Mouse (Mus musculus) gastrocnemius, adult 2 months (tissue): ENCODE measurements around the gene Olfr1394. TPM values are rescaled to one million over a fixed set of nuclear protein-coding genes. Genes with fewer than 3 reads are reported as not detected.
"Not testable (repeated sequence)": the region's sequence is repeated elsewhere in the genome, so short reads cannot be mapped to it uniquely, and the experiment has no call there.

Source experiments
- DNase-seq: peaks from one replicate; pipeline ENCODE4 v3.0.0; 2022
- H3K27ac ChIP-seq: fragments of 200-600 bp; 2 replicates; pipeline ENCODE4 v1.8.1; 2022; ENCODE audit warnings: mild to moderate bottlenecking
- H3K4me3 ChIP-seq: fragments of 200-600 bp; 2 replicates; pipeline ENCODE4 v1.8.1; 2022; ENCODE audit warnings: mild to moderate bottlenecking, moderate library complexity
- CTCF ChIP-seq: fragments of 200-600 bp; IDR thresholded peaks from 2 replicates; pipeline ENCODE4 v1.8.1; 2022; ENCODE audit warnings: antibody characterized with exemption, mild to moderate bottlenecking, moderate library complexity
- intact Hi-C: fragments of 180-260 bp; cut with DNase I; formaldehyde crosslinking; loops from one replicate; pipeline ENCODE4 v1.15.1; 2025
- total RNA-seq, 2 experiments: library from RNA; stranded (reverse); gene quantifications; 2 replicates each; pipeline ENCODE4 v1.2.3; 2021

Olfr1394 gene
- total RNA-seq, 2 experiments from 2014 or later: not detected

DNA sequence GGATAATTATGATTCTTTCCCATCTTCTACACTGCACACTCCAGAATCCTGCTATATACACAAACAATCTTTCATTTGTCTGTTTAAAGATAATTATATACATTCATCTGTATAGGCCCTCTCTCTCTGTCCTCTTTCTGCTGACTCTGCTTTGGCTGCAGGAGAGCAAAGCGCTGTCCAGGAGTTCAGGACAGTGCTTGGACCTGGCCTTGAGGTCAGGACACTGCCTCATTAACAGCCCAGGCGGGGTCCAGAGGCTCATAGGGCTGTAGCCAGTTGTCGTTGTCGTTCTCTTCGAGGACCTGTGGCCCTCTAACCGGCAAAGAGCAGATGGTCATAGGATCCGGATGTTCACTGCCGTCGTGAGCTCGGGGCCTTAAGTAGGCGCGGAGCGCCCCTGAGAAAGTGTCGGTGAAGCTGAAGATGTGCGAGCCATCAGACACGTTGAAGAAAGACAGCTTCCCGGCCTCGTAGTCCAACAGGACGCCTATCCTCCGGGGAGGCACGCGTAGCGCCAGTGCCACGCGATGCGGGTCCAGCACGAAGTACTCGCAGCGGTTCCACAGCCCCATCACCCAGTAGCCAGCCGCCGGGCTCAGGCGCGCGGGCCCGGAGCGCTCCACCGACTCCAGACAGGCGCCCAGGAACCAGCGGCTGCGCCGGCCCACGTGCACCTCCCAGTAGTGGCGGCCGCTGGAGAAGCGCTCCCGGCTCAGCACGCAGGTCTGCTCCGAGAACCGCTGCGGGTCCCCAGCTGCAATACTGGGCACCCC, 14.8 kb downstream of the Olfr1394 start:
- no peak for TF ChIP-seq CTCF
- Histone ChIP-seq H3K27ac (no peak overlapping the region), H3K4me3 (peak overlapping the region; percentile 17; the same call in 1 of the 2 replicates)
- no peak for DNase-seq
- intact Hi-C loops: no loop called here

DNA sequence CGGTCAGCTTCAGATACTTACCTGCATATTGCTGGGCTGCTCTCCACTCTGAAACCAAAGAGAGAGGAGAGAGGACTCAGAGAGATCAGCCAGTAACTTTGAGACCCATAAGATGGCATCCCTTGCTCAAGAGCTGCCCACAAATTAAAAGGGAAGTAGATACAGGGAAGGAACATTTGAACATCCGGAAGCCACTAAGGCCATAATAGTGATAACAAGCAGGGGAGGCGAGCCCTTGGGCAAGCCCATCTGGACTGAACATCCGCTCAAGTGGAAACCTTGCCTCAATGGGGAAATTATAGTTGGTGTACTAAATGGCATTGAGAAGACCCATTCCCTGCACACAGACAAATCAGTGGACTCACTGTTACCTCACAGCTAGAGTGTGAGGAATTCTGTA, 16.4 kb downstream of the Olfr1394 start:
- intact Hi-C loops: no loop called here
- DNase-seq: no peak
- H3K27ac ChIP-seq: no peak overlapping the region
- no peak for TF ChIP-seq CTCF
- no peak overlapping the region for H3K4me3 ChIP-seq

DNA sequence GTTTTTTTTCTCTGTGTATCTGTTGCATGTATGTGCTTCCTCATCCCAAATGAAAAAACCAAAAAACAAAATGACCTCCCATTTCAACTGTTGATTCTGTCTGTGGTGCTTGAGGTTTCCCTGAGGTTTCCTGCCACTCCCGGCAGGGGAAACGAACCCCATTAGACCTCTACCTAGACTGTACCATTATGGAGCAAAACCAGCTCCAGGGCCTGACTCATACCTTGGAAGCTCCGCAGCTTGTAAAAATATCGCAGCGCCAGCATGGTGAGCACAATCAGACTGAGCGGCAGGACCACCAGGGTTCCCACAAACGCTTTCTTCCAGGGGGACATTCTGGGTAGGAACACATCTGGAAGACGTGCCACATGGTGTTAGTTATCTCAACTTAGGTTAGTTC, 21.2 kb downstream of the Olfr1394 start:
- intact Hi-C loops: no loop called here
- Histone ChIP-seq H3K27ac (no peak overlapping the region), H3K4me3 (no peak overlapping the region)
- no peak for TF ChIP-seq CTCF
- no peak for DNase-seq

DNA sequence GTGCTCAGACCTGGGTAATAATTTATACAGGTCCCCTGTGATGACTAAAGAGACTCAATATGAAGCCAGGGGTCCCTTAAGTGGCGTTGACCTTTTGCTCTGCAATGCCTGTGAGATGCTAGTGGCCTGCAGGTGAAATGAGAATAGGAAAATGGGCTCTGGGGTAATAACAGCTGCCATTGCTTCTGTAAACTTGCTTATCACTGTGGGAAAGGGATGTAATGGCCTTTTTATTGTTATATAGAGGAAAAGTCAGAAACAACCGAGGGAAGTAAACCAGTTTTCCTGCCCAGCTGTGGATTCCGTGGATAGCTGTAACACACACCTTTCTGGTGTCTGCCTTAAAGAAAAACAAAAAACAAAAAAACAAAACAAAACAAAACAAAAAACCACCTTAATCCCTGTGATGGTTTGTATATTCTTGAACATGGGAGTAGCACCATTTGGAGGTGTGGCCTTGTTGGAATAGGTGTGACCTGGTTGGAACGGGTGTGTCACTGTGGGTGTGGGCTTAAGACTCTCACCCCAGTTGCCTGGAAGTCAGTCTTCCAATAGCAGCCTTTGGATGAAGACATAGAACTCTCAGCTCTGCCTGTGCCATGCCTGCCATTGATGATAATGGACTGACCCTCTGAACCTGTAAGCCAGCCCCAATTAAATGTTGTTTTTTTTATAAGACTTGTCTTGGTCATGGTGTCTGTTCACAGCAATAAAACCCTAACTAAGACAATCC, 22.0 kb downstream of the Olfr1394 start:
- H3K4me3 ChIP-seq, DNase-seq, H3K27ac ChIP-seq, intact Hi-C loops: not testable (repeated sequence)

DNA sequence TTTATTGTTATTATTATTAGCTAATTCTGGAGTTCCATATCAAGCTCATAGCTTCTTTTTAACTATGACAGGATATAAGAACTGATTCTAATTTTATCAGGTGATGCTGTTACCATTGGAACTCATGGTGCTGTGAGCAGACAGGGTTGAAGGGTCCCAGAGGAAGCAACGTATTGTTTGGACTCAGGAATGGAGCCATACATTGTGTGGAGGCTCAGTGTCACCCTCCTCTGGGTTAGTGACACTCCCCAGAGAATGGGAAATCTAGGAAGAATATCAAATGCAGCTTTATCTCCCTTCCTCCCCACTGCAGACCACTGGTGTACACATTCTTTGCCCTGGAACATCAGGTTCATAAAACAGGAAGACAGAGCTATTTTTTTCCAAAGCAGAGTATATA, 29.0 kb downstream of the Olfr1394 start:
- Histone ChIP-seq H3K4me3 (no peak overlapping the region), H3K27ac (no peak overlapping the region)
- intact Hi-C loops: no loop called here
- no peak for DNase-seq
- TF ChIP-seq CTCF: no peak

DNA sequence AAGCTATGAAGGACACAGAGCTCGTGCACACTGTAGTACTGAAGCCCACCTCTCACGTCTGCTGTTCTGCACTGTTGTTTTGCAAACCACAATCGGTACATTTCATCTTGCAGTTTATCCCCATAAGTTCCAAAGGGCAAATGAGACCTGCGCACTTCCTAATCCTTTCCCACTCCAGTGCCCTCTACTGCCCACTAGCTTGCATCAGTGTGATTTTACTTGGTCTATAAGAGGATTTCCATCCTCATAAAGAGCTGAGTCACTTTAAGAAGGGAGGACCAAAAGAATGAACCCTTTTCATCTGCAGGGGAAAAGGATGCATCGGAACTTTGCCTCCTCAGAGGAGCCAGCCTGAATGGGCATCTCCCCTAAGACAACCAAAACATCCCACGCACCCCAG, 32.3 kb downstream of the Olfr1394 start:
- Histone ChIP-seq H3K27ac (peak overlapping the region; percentile 46), H3K4me3 (peak overlapping the region; percentile 48)
- intact Hi-C loops: no loop called here
- TF ChIP-seq CTCF: peak; percentile 19; the same call in 1 of the 2 replicates
- DNase-seq: no peak

DNA sequence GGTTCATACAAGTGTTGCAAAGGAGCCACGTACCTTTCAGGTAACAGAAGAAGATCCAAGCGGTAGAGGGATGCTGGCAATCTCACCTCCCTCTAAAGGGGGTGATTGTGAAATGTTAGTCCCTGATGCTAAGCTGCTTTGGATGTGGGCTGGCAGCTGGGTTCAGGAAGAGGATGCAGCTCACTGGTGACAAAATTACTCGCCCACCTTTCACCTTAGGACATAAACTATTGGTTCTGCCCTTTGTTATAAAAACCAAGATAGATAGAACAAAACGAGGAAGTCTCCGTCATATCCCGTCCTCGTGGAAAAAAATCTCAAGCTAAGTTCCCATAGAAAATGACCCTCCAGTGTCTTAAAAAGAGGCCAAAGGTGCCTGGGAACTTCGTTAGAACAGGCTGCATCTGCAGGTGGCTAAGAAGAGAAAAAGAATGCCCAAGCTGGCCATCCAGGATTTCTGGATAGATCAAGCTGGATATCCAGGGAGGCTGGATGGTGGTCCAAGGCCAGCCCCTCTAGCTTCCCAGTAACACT, 32.8 kb downstream of the Olfr1394 start, which contains the start of gene Btnl9:
Btnl9 (minus strand) TSS at position 205 of the 534 bp plus-strand sequence.
- peak within 1 kb of the TSS; percentile 46 for H3K27ac ChIP-seq
- TF ChIP-seq CTCF: no peak

DNA sequence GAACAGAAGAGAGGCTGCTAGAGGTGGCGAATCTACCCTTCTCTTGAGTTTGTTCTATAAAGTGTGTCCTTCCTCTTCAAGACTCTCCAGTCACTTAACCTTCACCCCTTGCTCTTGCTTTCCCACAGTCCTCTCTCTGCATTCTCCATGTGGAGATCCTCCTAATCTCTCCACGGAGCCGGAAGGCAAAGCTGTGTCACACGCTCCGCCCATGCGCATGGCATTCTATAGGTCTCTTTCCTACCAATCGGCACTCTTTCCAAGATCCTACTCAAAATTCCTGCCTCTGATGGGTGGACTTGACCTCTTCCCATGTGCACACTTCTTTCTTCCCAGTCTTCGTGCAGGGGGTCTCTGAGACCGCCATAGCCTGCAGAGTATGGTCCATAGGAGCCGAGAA, 33.5 kb downstream of the Olfr1394 start:
- 0 out of 2 replicates have a peak overlapping the region, but pooled peaks have one; percentile 13 for H3K27ac ChIP-seq
- intact Hi-C loops: no loop called here
- TF ChIP-seq CTCF: no peak
- no peak for DNase-seq
- no peak overlapping the region for H3K4me3 ChIP-seq

More for the DNA sequence above, 32.8 kb downstream of the Olfr1394 start, which contains the start of gene Btnl9:
- intact Hi-C loops: no loop called here
- H3K4me3 ChIP-seq: peak within 1 kb of the TSS; percentile 48
- DNase-seq: no peak

DNA sequence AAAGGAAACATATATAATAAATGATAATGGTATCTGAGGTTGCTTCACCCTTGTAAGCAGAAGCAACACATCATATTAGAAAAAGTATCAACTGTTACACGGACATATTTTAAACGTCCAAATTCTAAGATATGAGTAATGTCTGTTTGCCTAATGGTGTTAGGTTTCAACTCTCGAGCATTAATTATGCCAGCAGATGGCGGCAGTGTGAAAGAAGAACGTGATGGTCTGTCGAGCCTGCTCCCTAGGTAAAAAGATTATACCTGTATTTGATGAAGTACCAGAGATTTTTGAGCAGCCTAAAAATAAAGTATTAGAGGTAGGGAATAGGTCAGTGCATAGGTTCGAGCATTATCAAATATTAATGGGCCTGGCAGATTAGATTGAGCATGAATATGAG, 35.6 kb downstream of the Olfr1394 start:
- H3K4me3 ChIP-seq: no peak overlapping the region
- peak; percentile 56 for DNase-seq

DNA sequence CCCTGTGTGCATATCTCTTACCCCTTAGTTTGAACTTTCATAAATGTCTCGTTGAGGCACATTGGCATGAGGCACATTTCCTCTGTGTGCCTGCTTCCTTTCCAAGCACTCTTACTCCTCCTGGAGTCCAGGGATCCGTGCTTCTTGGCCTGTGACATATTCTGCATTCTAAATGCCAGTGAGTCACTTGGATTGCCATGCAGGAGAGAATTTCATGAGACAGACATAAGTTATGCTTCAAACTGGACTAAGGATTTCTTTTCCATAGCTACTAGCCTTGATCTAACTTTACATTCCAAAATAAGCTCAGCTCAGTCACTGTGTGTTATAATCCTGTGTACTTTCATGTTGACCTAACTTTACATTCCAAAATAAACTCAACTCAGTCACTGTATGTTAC, 36.9 kb downstream of the Olfr1394 start:
- intact Hi-C loops: no loop called here
- DNase-seq: no peak
- H3K27ac ChIP-seq: no peak overlapping the region
- no peak overlapping the region for H3K4me3 ChIP-seq
- TF ChIP-seq CTCF: no peak

More for the DNA sequence above, 35.6 kb downstream of the Olfr1394 start:
- TF ChIP-seq CTCF: peak; percentile 78
- intact Hi-C loops: loop anchor here (1.0 kb wide), 1 partner anchor 82 kb away; no protein-coding TSS in a partner anchor
- no peak overlapping the region for H3K27ac ChIP-seq

DNA sequence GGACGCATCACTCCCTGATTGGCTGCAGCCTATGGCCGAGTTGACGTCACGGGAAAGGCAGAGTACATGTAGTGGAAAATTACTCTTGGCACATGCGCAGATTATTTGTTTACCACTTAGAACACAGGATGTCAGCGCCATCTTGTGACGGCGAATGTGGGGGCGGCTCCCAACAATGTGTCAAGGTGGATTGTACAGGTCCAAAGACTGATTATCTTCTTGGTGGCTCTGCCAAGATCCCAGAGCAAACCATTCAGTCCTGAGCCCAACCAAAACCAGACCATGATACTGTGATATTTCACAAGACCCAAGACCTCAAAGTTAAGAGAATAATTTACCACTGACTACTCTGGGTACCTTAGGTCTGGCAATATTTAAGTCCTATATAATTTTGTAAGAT, 40.6 kb downstream of the Olfr1394 start:
- H3K4me3 ChIP-seq, intact Hi-C loops, H3K27ac ChIP-seq, DNase-seq: not testable (repeated sequence)

DNA sequence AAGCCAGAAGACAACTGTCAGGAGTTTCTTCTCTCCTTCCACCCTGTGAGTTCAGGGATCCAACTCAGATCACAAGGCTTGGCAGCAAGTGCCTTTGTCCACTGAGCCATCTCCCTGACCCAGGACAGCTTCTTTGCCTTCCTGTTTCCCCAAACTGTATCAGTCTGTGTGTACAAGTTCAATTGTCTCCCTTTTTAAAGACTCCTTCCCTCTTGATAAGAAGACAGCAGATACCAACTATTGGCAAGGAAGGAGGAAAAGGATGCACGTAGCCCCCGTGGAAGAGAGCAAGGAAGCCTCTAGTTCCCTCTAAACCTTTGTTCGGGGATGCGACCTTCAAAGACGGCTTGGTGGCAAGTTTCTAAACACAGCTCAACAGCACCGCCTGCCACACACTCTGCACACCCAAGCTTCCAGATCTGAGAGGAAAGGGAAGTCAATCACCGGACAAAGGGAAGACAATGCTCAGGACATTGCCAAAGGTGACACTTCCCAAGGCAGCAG, 41.7 kb downstream of the Olfr1394 start:
- no peak for TF ChIP-seq CTCF
- DNase-seq: no peak
- intact Hi-C loops: no loop called here
- Histone ChIP-seq H3K27ac (peak overlapping the region; percentile 5; the same call in 1 of the 2 replicates), H3K4me3 (0 out of 2 replicates have a peak overlapping the region, but pooled peaks have one; percentile 19)

DNA sequence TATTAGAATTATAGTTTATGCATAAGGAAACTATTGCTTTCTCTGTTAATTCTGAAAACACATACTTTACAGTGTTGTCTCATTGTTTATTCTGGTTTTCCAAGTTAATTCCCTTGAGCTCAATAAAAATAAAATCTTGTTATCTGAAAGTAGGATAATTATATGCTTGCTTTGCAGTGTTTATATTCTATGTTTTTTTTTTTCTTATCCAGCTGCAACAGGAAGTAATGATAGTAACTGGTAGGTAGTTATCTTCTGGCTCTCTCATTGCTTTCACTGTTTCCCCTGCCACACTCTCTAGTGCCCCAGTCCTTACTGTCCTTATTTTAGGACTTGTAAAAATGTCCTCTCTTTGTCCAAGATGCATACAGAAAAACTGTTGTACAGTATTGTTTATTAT, 46.5 kb downstream of the Olfr1394 start:
- no peak for DNase-seq
- TF ChIP-seq CTCF: no peak
- no peak overlapping the region for H3K4me3 ChIP-seq
- H3K27ac ChIP-seq: no peak overlapping the region
- intact Hi-C loops: loop anchor here (10.0 kb wide), 1 partner anchor 386 kb away; the partner anchor contains the start of gene Trim41
